Mouse (Mus musculus) embryonic facial prominence, embryonic 13.5 days (tissue): ENCODE data around the gene Sept4. TPM values are rescaled to one million over a fixed set of nuclear protein-coding genes. Genes with fewer than 3 reads are reported as not detected.

Source experiments
- ATAC-seq: fragments of 200-750 bp; cut with Nextera tagmentation; 2 replicates; pipeline ENCODE4 v1.8.0; 2017; ENCODE audit warnings: low read depth; ENCODE audit not compliant: insufficient number of reproducible peaks, insufficient read depth, low FRiP score, low TSS enrichment
- H3K27ac ChIP-seq: fragments of 300-500 bp; sonication (generic); 2 replicates; pipeline ENCODE4 v1.5.1; 2015; ENCODE audit warnings: moderate library complexity, mild to moderate bottlenecking, inconsistent platforms
- H3K27me3 ChIP-seq: fragments of 300-500 bp; sonication (generic); 2 replicates; pipeline ENCODE4 v1.6.1; 2015; ENCODE audit warnings: mild to moderate bottlenecking, inconsistent platforms
- H3K36me3 ChIP-seq: fragments of 300-500 bp; sonication (generic); 2 replicates; pipeline ENCODE4 v1.6.1; 2015; ENCODE audit warnings: mild to moderate bottlenecking, inconsistent platforms
- H3K4me1 ChIP-seq: fragments of 300-500 bp; sonication (generic); 2 replicates; pipeline ENCODE4 v1.6.1; 2015; ENCODE audit warnings: inconsistent platforms
- H3K4me2 ChIP-seq: fragments of 300-500 bp; sonication (generic); 2 replicates; pipeline ENCODE4 v1.6.1; 2015; ENCODE audit warnings: moderate library complexity, mild to moderate bottlenecking, inconsistent platforms
- H3K4me3 ChIP-seq: fragments of 300-500 bp; sonication (generic); 2 replicates; pipeline ENCODE4 v1.5.1; 2015; ENCODE audit warnings: mild to moderate bottlenecking, inconsistent platforms
- H3K9ac ChIP-seq: fragments of 300-500 bp; sonication (generic); 2 replicates; pipeline ENCODE4 v1.6.1; 2015; ENCODE audit warnings: mild to moderate bottlenecking, inconsistent platforms
- H3K9me3 ChIP-seq: fragments of 300-500 bp; sonication (generic); 2 replicates; pipeline ENCODE4 v1.6.1; 2016; ENCODE audit warnings: inconsistent platforms
- WGBS: fragments of 180-500 bp; shearing (Covaris S2); methylation state at CpG from one replicate; pipeline ENCODE4 v1.1.7; 2015; ENCODE audit warnings: mixed read lengths; 5-methylcytosine and 5-hydroxymethylcytosine counted together
- polyA plus RNA-seq: library from polyadenylated mRNA; unstranded; fragments of >200 nt; fragmentation: Nextera tagmentation; extraction: Ambion mirVana; gene quantifications from 2 replicates; pipeline ENCODE4 v1.2.1, GENCODE M21; 2015

Gene Sept4
- polyA plus RNA-seq, 1 experiment from 2014 or later, result 10.6 TPM

DNA sequence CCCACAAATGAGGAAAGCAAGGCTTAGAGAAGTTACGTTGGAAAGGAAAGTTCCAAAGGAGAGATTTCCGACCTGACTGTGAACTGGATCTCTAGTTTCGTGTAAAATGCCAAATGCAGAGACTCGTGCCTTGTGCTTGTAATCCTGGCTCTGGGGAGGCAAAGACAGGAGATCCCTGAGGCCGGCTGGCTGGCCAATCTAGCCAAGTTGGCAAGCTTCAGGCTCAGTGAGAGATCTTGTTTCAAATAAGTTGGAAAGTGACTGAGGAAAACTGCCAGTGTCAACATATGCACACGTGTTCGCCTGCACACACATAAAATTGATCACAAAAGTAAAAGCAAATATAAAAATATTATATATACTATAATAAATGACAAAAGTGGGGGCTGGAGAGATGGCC lies 40.6 kb downstream of the Sept4 start:
- Histone ChIP-seq H3K9me3 (no peaks in the 10 kb centered on the region), H3K4me1 (no peaks in the 10 kb centered on the region), H3K36me3 (peaks cover 96% of the 10 kb centered on the region), H3K4me3 (no peak overlapping the region), H3K4me2 (no peak overlapping the region), H3K27ac (no peak overlapping the region), H3K27me3 (no peaks in the 10 kb centered on the region), H3K9ac (no peak overlapping the region)
- no peak for ATAC-seq
- 83% methylated on average over 7 of the region's 7 CpGs for WGBS

DNA sequence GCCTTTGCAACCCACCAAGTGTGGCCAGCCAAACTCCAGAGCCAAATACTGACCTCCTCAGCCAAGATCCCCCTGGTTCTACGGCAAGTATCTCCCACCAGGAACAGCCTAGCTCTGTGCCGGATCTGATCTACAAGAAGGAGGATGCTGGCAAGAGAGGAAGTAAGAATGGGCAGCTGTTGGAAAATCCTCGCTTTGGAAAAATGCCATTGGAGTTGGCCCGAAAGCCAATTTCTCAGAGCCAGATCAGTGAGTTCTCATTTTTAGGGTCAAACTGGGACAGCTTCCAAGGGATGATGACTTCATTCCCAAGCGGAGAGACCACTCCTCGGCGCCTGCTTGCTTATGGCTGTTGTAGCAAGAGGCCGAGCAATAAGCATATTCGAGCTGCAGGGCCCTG lies 42.8 kb downstream of the Sept4 start:
- H3K27me3 ChIP-seq, result no peaks in the 10 kb centered on the region
- 91% methylated on average over 9 of the region's 9 CpGs for WGBS
- peaks cover 95% of the 10 kb centered on the region for H3K36me3 ChIP-seq
- no peaks in the 10 kb centered on the region for H3K4me1 ChIP-seq
- H3K9ac ChIP-seq, result no peak overlapping the region
- H3K4me2 ChIP-seq, result no peak overlapping the region
- H3K9me3 ChIP-seq, result no peaks in the 10 kb centered on the region
- ATAC-seq, result no peak
- H3K4me3 ChIP-seq, result no peak overlapping the region
- H3K27ac ChIP-seq, result no peak overlapping the region

DNA sequence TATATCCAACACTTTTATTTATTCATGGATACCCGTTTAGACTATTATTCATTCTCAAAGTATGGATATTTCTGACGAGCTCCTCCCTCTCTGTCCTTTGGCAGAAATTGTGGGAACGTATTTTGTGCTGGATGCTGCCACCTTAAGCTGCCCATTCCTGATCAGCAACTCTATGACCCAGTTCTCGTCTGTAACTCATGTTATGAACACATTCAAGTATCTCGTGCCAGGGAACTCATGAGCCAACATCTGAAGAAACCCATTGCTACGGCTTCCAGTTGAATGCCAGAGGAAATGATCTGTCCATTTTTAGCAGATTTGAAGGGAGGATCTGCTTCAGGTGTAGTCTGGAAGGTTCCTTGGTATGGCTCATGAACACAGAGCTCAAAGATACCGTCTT lies 45.3 kb downstream of the Sept4 start:
- Histone ChIP-seq H3K9ac (no peak overlapping the region), H3K36me3 (peaks cover 95% of the 10 kb centered on the region), H3K4me3 (no peak overlapping the region), H3K4me2 (no peak overlapping the region), H3K9me3 (no peaks in the 10 kb centered on the region), H3K4me1 (no peaks in the 10 kb centered on the region), H3K27me3 (no peaks in the 10 kb centered on the region), H3K27ac (no peak overlapping the region)
- ATAC-seq, result no peak
- 93% methylated on average over 7 of the region's 7 CpGs for WGBS

DNA sequence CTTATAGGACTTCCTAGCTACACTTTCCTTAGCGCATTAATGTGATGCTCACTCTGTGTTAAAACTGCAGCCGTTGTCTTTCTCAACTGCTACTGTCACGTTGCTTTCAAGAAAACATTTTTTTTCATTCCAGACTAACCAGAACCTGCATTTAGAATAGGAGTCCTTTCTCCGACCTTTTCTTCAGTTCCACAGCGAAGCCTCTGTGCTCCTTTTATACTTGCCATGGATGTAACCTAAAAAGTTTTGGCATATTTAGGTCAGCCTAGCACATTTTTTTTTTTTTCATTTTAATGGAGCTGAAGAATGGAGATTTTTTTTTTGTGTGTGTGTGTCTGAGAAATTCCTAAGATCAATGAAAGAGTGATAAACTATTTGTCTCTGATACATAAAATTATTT lies 46.8 kb downstream of the Sept4 start:
- H3K27ac ChIP-seq, result no peak overlapping the region
- H3K36me3 ChIP-seq, result peaks cover 80% of the 10 kb centered on the region
- ATAC-seq, result no peak
- H3K4me1 ChIP-seq, result no peaks in the 10 kb centered on the region
- H3K27me3 ChIP-seq, result no peaks in the 10 kb centered on the region
- H3K4me2 ChIP-seq, result no peak overlapping the region
- H3K4me3 ChIP-seq, result no peak overlapping the region
- WGBS, result 92% methylated on average over 5 of the region's 5 CpGs
- no peak overlapping the region for H3K9ac ChIP-seq
- H3K9me3 ChIP-seq, result no peaks in the 10 kb centered on the region

DNA sequence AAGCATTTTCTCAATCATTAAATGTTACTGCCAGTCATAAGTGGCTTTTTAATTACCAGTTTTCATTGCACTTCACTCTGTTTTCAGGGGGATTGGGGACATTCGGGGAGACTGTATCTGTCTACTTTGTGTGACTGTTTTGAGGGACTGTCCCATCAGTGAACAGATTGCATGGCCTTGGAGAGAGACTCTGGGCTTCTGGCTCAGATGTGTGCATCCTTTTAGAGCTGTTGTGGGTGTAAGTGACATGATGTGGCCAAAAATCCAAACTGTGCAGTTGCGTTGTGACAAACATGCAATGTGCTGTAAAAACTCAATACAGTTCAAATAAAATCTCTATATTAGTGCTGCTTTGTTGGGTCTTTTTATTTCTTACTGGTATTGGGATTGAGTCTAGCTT lies 47.2 kb downstream of the Sept4 start:
- Histone ChIP-seq H3K27me3 (no peaks in the 10 kb centered on the region), H3K4me2 (no peak overlapping the region), H3K4me1 (no peaks in the 10 kb centered on the region), H3K36me3 (peaks cover 76% of the 10 kb centered on the region), H3K27ac (no peak overlapping the region), H3K4me3 (no peak overlapping the region), H3K9ac (no peak overlapping the region), H3K9me3 (no peaks in the 10 kb centered on the region)
- no peak for ATAC-seq
- 98% methylated on average over 2 of the region's 2 CpGs for WGBS

DNA sequence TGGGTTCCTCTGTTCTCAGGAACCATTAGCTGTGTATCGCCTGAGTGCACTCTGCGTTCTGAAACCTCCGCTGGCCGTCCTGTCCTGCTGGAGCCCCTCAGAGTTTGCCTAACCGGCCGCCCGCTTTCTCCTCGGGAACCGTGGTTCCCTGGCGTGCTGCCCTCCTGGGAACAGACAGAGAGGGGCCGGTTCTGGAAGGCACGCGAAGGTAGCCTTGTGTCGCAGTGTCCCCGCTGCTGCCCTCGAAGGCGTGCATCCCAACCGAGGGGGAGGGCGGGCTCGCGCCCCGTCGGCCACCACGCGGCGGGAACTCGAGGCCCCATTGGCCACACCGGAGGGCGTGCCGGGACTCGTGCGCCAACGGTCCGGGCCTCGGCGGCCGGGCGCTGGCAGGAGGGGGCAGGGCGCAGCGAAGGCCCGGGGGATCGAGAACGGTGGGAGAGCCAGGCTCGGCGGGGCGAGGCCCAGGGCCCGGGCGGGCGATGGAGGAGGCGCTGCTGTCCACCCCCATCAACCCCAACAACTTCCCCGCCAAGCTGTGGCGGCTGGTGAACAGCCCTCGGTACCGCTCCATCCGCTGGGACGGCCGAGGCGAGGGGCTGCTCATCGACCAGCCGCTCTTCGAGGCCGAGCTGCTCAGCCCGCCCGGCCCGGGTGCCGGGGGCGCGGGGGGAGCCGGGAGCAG lies 48.2 kb downstream of the Sept4 start, which contains the start of gene Hsf5:
Hsf5 (plus strand) TSS at position 375 of the 685 bp plus-strand sequence.
- Histone ChIP-seq H3K4me3 (no peak within 1 kb of the TSS), H3K27ac (no peak within 1 kb of the TSS), H3K9me3 (no peaks in the 10 kb centered on the region), H3K4me1 (no peaks in the 10 kb centered on the region), H3K4me2 (no peak within 1 kb of the TSS), H3K9ac (no peak within 1 kb of the TSS), H3K27me3 (no peaks in the 10 kb centered on the region), H3K36me3 (peaks cover 66% of the 10 kb centered on the region)
- WGBS, result 89% methylated on average over 64 of the region's 69 CpGs
- ATAC-seq, result no peak

DNA sequence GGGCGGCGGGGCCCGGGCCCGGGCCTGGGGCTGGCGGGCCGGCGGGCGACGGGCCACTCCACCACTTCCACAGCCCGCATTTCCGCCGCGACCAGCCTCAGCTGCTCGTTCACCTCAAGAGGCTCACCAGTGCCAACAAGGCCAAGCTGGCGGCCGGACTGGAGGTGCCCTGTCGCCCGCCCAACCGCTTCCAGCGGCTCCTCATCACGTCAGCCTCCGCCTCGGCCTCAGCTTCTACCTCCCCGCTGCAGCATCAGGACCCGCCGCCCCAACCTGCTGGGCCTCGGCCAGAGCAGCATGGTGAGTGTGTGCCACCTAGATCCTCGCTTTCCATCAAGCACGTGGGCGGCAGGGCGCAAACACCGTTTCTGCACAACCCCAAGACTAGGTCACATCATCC lies 48.9 kb downstream of the Sept4 start:
- no peak overlapping the region for H3K4me2 ChIP-seq

DNA sequence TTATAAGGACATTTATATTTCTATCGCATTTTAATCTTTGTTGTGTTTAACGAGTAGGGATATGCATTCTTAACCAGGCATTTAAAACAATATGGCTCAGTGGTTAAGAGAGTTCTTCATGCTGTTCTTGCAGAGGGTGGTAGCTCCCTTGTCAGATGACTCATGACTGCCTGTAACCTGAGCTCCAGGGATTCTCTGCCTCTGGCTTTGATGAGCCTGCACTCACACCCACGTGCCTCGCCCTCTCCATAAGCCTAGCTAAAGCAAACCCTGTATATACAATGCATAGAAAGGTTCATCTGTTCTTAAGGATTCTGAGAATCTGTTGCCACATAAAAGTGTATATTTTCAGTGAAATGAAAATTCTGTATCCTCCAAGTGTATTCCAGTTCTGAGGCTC lies 54.5 kb downstream of the Sept4 start:
- H3K27ac ChIP-seq, result no peak overlapping the region
- H3K4me1 ChIP-seq, result no peaks in the 10 kb centered on the region
- H3K9ac ChIP-seq, result no peak overlapping the region
- no peaks in the 10 kb centered on the region for H3K9me3 ChIP-seq
- H3K27me3 ChIP-seq, result no peaks in the 10 kb centered on the region
- no peak overlapping the region for H3K4me3 ChIP-seq
- H3K36me3 ChIP-seq, result peaks cover 44% of the 10 kb centered on the region
- 65% methylated on average over 4 of the region's 4 CpGs for WGBS
- ATAC-seq, result no peak
- H3K4me2 ChIP-seq, result no peak overlapping the region

More for the DNA sequence above, 48.9 kb downstream of the Sept4 start:
- no peaks in the 10 kb centered on the region for H3K4me1 ChIP-seq
- no peaks in the 10 kb centered on the region for H3K9me3 ChIP-seq
- ATAC-seq, result no peak
- 95% methylated on average over 32 of the region's 32 CpGs for WGBS
- peaks cover 61% of the 10 kb centered on the region for H3K36me3 ChIP-seq
- no peak overlapping the region for H3K9ac ChIP-seq
- H3K27ac ChIP-seq, result no peak overlapping the region
- H3K27me3 ChIP-seq, result no peaks in the 10 kb centered on the region
- no peak overlapping the region for H3K4me3 ChIP-seq

DNA sequence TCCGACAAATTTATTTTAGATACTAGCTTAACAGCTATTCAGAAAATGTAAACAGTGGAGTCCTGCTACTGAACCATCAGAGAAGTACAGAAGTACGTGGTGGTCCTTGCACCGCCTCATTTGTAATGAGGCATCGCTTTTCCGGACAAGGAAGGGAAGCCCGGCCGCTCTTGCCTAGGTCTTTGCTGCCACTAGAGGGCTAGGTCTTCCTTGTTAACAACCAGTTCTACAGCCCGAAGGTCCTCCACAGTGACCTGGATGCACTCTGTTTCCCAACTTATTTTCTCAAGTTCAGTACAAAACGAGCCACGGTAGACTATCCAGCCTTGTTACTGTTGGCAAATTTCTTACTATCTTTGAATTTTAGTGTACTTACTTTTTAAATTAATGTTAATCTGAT lies 61.2 kb downstream of the Sept4 start:
- Histone ChIP-seq H3K4me1 (0 out of 2 replicates have a peak, but pooled peaks cover 4% of the 10 kb centered on the region), H3K27me3 (no peaks in the 10 kb centered on the region), H3K4me3 (no peak overlapping the region), H3K4me2 (no peak overlapping the region), H3K9ac (no peak overlapping the region), H3K27ac (no peak overlapping the region), H3K9me3 (no peaks in the 10 kb centered on the region), H3K36me3 (0 out of 2 replicates have a peak, but pooled peaks cover 16% of the 10 kb centered on the region)
- ATAC-seq, result no peak
- WGBS, result 36% methylated on average over 10 of the region's 10 CpGs

DNA sequence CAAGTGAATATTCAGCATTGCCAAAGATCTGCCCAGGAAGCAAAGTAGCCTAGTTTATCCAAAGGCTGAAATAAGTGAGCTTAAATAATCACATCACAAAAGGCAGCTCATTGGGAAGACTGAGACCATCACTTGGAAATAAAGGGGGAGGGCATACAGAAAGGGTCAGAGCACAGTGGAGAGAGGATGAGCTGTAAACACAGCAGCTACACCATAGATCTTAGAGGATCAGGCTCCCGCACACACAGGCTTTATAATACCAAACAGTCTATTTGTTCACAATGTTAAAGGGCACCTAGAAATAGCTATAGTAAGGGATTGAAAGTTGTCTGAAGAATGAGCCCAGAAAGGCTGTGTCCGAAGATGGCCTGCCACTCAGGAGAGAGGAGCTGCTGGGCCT lies 70.1 kb downstream of the Sept4 start:
- H3K4me1 ChIP-seq, result peaks cover 11% of the 10 kb centered on the region
- no peak for ATAC-seq
- peak overlapping the region; percentile 52 for H3K4me3 ChIP-seq
- WGBS, result 15% methylated on average over 2 of the region's 2 CpGs
- H3K27me3 ChIP-seq, result no peaks in the 10 kb centered on the region
- H3K27ac ChIP-seq, result no peak overlapping the region
- no peaks in the 10 kb centered on the region for H3K9me3 ChIP-seq
- H3K9ac ChIP-seq, result peak overlapping the region; percentile 81
- H3K36me3 ChIP-seq, result no peaks in the 10 kb centered on the region; the same call in 1 of the 2 replicates
- peak overlapping the region; percentile 78 for H3K4me2 ChIP-seq

DNA sequence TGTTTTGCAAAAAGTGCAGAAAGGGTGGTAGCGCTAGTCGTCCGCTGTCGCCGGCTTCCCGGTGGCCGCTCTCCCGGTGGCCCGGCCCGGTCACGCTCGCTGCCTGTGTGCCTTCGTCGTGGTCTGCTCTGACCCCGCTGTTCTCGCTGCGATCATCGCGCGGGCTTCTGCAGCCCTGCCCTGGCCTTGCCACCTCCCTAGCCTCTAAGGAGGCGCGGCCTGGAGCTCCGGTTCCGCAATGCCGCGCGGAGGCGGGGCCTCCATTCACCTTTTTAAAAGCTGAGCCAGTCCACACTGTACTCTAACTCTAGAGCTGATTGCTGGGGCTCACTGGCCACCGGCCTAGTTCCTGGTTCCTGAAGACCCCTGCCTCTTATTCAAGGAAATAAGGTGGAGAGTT lies 70.5 kb downstream of the Sept4 start:
- H3K4me1 ChIP-seq, result peaks cover 11% of the 10 kb centered on the region
- H3K9me3 ChIP-seq, result no peaks in the 10 kb centered on the region
- peak overlapping the region; percentile 78 for H3K4me2 ChIP-seq
- H3K27ac ChIP-seq, result no peak overlapping the region
- H3K36me3 ChIP-seq, result no peaks in the 10 kb centered on the region; the same call in 1 of the 2 replicates
- 1% methylated on average over 29 of the region's 29 CpGs for WGBS
- peak overlapping the region; percentile 52 for H3K4me3 ChIP-seq
- H3K9ac ChIP-seq, result peak overlapping the region; percentile 81
- peak; percentile 52; the same call in 1 of the 2 replicates for ATAC-seq
- H3K27me3 ChIP-seq, result no peaks in the 10 kb centered on the region
